Mouse (Mus musculus) right cerebral cortex, adult 18-20 months (tissue): Measurements from ENCODE around the gene Lpin2.

Experiments
- DNase-seq: peaks from one replicate; pipeline ENCODE4 v3.0.0; 2022; ENCODE audit warnings: mixed read lengths

Lpin2 gene

DNA sequence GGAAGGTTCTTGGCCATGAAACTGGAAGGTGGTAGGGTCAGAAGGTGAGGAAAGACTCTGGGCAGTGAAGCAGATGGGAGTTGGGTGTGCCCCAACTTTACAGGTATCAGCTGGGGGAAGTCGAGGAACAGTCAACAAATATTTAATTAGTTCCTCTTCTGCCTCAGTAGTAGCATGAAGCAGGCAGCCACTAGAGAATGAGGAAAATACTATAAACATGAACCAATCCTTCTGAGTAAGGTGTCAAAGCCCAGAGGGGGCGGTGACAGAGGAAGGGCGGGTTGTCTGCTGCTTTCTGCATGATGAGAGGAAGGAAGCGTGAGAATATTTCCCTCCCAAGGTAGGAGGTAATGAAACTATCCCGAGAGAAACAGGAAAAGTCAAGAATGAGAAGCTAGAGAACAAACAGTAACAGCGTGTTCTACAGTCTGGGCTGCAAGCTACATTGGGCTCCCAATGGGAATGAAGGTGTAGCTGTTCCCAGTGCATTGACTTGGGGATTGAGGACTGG, at the start of gene Lpin2:
Lpin2 (plus strand) TSS at position 350 of the 511 bp plus-strand sequence.
- DNase-seq = no peak

DNA sequence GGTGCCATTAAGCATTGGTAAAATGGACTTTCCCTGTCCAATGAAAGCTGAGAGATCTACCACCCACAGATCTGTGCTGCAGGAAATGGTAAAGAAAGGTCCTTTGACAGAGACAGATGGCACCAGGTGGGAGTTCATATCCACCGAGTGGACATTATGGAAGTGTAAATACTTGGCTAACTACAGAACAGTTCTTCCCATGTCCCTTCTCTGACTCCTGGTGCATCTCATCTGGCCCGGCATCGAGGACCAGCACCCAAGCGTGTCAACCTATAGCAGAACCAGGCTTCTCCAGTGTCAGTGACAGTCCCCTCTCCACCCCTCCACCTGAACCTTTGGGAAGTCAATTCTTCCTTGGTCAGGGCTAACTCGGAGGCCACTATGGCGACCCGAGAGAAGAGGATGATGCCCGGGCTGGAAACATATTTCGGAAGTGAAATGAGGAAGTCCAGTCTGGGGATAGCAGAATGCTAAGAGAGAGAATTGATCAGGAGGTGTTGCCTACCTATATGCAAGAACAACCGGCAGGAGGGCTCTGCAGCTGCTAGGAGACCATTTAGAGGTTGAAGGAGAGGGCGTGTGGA, 49.4 kb upstream of the Lpin2 start:
- no peak for DNase-seq

DNA sequence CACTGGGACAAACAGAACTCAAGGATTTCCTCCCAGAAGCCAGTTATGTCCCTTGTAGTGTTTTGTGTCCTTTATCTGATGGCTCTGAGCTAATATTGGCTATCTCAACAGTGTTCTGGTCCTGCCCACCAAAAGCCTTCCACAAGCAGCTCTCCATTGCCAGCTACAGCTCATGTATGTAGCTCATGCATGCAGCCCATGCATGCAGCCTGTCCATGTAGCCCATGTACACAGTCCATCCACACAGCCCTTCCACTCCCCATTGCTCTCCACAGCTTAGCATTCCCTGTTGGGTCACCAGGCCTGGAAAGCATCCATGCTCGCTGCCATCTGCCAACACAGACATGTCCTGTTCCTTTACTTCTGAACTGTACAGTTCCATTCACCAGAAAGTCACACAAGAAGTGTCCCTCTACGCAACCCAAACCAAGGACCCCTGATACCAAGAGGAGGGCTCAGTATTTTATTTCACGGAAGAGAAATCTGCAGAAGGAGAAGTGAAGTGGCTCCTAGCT, 47.9 kb upstream of the Lpin2 start:
- DNase-seq = no peak

DNA sequence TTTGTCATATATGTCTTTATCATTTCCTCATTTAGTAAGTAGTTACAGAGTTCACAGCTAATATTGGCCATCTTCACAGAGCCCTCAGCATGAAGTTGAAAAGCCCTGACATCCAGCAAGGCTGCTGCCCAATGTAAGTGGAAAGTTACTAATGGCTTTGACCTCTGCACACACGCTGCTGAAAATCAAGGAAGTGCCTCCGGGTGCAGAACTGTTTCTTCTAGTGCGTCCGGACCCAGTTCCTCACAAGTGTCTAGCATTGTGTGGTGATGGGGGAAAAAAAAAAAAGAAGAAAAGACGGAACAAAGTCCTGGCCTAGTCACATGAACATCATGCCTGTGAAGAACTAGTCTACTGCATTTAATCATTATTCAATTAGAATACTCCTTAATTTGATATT, 47.3 kb upstream of the Lpin2 start:
- no peak for DNase-seq

DNA sequence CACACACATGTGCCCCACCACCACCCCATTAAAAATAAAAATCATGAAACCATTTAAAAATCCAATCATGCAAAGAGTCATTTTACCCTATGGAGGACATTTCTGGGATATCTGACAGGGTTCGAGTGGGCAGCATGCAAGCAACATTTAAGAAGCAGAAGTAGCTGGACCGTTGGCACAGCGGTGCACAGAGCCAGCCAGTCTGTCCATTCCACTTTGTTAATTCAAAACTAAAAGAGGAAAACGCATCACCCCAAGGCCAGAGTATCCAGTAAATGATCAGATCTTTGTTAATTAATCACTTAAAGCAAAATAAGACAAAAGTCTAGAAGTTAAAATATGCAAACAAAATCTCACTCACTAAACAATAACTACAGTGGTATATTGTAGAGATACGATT, 46.5 kb upstream of the Lpin2 start:
- no peak for DNase-seq

DNA sequence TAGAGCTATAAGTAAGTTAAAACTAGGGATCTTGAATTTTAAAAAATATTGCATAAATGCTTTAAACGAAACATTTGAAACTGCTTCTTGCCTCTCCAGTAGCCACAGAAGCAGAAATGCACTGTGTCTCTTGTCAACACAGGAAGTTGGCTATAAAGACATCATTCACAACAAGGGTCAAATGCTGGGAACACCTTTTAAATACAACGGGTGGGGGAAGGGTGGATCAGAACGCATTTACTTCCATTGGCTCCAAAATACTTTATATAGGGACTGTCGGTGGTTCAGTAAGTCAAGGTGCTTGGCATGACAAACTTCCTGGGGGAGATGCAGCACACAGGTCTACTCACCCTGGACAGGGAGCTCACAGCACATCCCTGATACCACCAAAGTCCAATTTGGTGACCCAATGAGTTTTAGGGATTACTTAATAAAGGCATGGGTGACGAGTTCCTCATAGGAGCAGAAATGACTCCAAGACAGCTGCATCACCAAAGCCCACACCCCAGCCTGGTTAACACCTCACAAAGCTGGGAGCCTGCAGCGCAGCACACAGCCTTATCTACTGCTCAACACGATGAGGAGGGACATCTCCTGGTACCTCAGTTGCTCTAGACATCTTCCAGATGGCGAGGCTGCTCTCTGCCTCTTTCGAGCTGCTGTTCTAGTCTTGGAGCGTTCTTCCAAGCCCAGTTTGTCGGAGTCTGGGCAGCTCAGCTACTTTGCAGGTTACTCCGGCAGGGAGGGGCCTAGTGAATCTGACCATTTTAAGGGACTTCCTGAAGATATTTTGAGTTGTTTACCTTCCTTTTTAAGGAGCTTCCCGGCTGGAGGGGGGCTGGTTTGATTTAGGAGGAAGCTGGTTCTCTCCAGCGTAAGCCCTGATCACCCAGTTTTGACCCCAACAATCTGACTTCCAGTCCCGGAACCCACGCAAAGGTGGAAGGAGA, 45.7 kb upstream of the Lpin2 start:
- no peak for DNase-seq

DNA sequence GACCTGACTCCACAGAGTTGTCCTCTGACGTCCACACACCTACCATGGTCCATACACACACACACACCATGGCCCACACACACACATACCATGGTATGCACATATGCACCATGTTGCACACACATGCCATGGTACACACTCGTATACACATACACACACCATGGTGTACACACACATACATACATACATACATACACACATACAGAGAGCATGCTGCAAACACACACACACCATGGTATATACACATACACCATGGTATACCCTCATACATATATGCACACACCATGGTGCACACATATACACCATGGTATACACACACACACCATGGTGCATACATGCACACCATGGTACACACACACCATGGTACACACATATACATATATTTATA, 45.0 kb upstream of the Lpin2 start:
- DNase-seq = no peak

DNA sequence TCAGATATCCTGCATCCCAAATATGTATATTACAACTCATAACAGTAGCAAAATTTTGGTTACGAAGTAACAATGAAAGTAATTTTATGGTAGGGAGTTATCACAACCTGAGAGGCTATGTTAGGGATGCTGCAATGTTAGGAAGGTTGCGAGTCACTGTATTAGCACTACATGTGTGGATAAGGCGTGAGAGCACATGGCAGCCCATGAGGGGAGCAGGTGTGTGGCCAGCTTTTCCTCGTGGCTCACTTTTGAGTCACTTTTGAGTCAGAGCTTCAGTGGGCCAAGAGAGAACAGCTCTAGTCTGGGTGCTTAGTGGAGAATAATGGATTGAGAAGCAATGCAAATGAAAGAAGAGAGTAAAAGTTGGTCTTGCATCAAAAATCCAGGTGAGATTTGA, 40.3 kb upstream of the Lpin2 start:
- DNase-seq = no peak

DNA sequence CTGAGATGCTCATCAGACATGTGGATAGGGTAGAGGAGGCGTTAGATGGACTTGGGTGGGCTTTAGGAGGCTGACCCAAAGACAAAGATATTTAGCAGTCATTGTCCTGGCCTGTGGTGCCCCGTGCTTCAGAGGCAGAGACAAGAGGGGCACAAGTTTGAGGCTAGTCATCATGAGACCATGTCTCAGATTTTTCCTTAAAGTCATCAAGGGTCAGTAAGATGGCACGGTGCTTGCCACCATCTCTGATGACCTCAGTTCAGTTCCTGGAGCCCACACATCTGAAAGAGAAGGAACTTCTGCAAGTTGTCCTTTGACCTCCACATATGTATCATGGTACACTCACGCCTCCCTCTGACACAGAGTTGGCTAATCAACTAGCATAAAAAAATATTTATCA, 39.2 kb upstream of the Lpin2 start:
- no peak for DNase-seq

DNA sequence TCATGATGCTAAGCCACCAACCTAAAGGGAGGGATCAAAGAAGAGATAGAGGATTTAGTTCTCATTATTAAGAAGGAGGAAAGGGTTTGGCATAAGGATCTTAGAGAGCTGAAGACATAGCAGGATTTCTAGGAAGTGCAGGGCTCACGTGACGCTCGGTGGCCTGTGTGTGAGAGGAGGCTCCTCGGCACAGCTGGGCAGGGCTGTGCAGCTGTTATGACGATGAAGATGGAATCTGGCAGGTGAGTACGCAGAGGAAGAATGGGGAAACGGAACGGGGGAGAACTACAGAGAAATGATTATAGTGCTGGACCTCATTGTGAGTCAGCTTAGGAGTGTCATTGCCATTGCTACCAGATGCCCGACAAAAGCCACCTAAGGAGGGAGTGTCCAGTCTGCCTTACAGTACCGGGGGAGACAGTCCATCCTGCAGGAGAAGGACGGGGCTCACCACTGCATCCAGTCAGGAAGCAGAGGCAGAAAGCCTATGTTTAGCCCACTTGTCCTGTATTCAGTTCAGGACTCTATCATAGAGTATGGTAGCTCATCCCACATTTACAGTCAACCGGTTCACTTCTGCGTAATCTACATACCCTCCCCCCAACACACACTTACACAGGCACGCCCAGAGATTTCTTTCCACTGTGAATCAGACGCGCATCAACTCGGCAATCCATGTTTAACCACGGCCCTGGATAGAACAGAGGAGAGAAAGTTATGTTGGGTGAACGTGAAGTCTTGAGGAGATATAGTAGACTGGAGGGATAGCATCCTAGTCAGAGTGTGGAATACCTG, 37.8 kb upstream of the Lpin2 start:
- no peak for DNase-seq

DNA sequence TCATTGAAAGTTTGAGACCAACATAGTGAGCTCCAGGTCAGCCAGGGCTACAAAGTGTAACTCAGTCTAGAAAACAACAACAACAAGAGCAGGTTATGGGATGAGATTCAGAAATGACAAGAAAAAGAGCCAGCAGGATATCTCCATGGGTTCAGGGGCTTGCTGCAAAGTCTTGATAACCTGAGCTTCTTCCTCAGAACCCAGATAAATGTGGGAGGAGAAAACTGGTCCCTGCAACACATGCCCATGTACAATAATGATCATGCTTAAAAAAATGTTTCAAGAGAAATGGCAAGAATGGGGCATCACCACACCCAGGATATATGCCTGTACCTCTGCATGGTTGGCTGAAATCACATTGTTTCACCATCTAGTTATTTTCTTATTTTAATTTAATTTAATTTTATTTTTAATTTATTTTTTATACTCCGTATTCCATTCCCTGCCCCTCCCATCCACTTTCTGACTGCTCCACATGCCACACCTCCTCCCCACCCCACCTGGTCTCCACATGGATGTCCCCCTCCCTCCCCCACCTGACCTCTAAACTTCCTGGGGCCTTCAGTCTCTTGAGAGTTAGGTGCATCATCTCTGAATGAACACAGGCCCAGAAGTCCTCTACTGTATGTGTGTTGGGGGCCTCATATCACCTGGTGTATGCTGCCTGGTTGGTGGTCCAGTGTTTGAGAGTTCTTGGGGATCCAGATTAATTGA, 37.0 kb upstream of the Lpin2 start:
- no peak for DNase-seq

DNA sequence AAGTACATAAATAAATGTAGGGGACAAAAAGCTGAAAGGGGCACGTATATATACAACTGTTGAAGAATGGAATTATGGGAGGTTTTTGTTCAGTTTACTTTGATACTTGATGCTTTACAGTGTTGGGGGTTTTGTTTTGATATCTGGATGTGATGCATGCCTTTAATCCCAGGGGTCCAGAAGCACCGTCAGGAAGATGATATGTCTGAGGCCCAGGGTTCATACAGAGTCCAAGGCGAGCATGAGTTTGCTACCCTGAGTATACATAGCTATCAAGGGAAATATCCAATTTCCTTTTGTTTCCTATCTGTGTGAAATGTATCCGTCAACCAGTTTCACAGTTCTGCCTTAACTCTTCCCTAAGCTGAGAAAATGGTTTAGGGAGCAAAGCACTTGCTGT, 29.0 kb upstream of the Lpin2 start:
- no peak for DNase-seq

DNA sequence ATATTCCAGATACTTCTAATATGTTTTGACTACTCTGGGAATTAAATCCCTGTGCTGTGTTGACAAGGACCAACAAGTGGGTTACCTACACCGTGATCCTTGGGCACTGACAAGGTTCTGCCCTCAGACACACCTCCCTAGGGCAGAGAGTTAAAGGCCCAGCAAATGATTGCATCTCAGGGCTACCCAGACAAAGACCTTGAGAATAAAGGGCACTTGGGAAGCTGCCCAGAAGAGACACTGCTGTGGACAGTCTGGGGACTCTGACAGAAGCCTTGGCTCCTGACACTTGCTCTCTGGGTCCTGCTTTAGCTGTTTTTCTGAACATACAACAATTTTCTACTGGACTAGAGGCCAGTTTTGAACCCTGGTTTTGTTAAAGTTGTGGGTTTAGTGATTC, 27.1 kb upstream of the Lpin2 start:
- DNase-seq = no peak

DNA sequence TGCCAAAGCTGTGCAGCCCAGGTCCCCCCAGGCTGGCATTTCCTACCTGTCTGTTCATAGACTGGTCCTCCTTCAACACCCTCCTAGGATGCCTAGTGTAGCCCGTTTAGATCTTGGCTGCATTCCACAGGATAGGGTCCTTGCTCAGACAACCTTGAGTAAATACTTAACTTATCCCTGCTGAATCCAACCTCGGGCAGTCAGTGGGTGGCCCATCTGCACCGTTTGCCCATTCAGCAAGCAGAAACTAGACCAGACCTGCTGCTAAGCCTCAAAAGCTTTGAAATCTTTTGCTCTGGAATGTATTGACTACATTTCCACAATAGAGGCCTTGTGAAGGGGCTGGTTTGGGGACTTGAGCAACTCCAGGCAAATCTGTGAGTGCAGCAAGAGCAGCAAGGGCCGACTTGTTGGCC, 23.2 kb upstream of the Lpin2 start:
- DNase-seq = no peak

DNA sequence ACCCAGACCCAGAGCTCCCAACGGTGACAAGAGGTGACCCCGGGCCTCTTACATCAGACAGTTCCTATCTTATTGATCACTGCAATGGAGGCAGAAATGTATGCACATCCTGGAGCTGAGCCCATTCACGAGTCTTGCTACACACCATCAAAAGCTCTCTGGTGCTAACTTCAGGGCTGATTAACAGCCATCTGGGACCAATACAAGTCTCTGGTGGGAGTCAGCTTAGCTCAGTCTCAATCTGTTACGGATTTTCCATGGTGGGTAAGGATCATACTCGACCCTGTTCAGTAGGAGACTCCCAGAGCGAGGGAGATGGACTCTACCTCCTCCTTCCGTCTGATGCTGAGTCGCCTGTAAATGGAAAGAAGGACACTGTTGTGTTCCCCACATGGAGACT, 22.6 kb upstream of the Lpin2 start:
- no peak for DNase-seq

DNA sequence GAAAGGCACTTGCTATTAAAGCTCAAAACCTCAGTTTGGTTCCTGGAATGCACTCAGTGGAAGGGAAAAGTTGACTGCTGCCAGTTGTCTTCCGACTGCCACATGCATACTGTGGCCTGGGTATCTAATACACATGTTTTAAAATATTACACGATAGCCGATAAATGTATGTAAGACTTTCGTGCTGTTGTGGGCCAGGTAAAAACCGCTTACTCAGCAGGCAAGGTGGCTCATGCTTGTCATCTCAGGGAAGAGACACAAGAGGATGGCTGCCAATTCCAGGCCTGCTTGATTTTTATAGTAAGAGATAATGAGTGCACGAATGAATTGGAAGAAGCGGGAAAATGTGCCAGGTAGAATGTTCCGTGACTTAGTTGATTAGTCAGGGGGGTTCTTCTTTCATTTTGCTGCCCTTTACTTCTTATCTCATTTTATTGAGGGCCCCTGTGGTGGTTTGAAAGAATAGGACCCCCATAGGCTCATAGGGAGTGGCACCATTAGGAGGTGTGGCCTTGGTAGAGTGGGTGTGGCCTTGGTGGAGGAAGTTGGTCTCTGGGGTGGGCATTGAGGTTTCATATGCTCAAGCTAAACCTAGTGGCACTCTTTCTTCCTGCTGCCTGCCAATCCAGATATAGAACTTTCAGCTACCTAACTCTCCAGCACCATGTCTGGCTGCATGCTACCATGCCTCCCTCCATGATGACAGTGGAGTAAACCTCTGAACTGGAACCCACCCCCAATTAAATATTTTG, 21.9 kb upstream of the Lpin2 start:
- no peak for DNase-seq

DNA sequence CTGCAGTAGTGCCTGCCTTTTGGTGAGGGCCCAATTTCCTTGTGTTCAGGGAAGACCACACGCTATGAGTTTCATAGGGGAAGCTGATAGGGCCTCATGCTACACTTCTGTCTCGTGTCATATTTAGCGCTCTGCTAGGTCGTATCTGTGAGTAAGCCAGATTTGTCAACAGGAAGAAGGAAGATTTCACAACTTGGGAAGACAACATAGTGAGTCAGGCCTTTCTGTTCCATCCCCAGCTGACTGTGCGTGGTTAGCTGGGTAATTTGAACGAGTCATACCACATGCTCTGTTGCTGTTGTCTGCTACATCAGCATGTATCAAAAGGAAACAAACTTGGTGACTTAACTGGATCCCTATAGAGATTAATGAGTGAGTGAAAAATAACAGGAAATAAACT, 17.4 kb upstream of the Lpin2 start:
- DNase-seq = peak; percentile 58

DNA sequence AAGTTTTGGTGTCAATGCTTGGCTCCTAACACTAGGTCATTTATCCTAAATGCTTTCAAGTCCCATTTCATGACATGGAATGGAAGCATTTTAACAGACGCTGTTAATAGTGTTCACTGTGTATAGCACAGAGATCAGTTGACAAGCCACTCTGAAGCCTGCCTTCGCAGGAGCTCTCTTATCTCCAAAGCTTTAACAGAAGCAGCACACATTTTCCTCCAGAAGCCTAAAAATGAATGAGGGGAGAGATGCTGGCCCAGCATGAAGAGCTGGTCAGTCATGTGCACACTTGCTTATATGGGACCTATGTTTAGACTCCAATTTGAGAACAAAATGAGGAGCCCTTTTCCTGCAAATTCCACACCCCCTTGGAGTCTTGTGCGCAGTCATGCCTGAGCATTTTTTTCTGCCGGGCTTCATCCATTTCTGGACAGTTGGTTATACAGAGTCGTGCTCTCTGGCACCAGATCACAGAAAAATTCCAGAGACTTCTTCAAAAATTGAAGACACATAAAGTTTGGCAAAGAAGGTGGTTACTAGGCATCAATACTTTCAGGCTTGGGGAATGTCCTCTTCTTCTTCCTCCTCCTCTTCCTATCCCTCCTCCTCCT, 14.1 kb upstream of the Lpin2 start:
- no peak for DNase-seq

DNA sequence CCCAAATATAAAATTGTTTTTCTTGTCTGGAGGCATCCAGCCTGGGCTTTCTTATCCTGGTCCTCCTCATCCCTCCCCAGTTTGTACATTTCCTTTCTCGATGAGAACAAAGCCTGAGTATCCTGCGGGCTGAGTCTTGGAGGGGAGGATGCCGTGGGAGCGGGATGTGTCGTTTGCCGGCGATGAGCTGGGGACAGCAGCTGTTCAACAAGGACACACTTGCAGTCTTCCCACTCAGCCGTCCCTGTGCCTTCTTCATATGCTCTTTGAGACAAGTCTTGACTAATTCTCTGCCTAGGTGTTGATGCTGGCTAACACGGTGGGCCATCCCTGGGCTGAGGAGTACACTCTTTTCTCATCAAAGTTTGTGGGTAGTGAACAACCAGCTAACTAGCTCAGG, 13.5 kb upstream of the Lpin2 start:
- peak; percentile 78 for DNase-seq

DNA sequence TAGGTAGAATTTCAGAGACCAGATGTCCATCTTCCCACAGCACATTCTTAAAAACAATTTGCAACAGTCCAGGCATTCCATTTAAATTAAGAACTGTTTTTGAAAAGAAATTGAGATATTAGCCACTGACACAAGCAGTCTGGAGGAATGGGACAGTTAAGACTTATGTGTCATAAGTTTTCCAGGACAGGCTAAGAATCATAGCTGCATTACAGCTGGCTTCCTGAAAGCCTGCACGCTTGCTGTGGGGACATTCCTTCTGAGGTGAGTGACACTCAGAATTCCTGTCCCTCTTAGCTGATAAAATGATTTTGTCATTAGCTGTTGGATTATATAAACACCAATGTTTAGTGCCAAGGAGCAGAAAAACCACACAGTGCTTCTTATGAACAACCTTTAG, 12.7 kb upstream of the Lpin2 start:
- no peak for DNase-seq

DNA sequence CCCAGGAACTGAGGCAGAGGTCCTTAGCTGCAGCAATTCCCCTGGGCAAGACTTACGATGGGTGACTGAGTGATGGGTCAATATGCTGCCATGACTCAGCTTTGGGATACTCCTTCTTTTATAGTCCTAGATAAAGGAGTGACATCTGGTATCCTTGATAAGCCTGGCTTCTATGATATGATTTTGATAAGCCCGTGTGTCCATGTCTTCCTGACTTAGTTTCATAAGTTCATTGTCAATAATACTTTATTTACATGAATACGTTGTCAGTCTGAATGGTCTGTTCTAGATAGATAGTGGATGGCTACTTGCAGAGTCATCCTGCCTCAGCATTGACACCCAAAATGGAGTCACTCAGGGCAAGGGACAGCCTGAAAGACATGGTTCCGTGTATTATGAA, 11.2 kb upstream of the Lpin2 start:
- DNase-seq = no peak
